Mouse (Mus musculus) intestine, postnatal 0 days (tissue): ENCODE data around the gene Bmp2k. TPM values are rescaled to one million over a fixed set of nuclear protein-coding genes. Genes with fewer than 3 reads are reported as not detected.

Experiments used
- ATAC-seq: fragments of 200-750 bp; cut with Nextera tagmentation; 2 replicates; pipeline ENCODE4 v1.8.0; 2017; ENCODE audit warnings: mild to moderate bottlenecking, moderate TSS enrichment, moderate library complexity
- H3K27ac ChIP-seq: fragments of 300-500 bp; sonication (generic); 2 replicates; pipeline ENCODE4 v1.5.1; 2014; ENCODE audit warnings: mild to moderate bottlenecking, low read depth, low read length, moderate library complexity
- H3K27me3 ChIP-seq: fragments of 300-500 bp; sonication (generic); replicated peaks from 2 replicates; pipeline ENCODE4 v1.6.1; 2014; ENCODE audit warnings: low read length, mixed read lengths; ENCODE audit not compliant: control insufficient read depth, insufficient read depth
- H3K36me3 ChIP-seq: fragments of 300-500 bp; sonication (generic); 2 replicates; pipeline ENCODE4 v1.6.1; 2014; ENCODE audit warnings: mild to moderate bottlenecking, moderate library complexity; ENCODE audit not compliant: control insufficient read depth, insufficient read depth
- H3K4me1 ChIP-seq: fragments of 300-500 bp; sonication (generic); replicated peaks from 2 replicates; pipeline ENCODE4 v1.6.1; 2014; ENCODE audit warnings: antibody characterized with exemption, low read length, mixed read lengths; ENCODE audit not compliant: control insufficient read depth, insufficient read depth
- H3K4me2 ChIP-seq: fragments of 300-500 bp; sonication (generic); replicated peaks from 2 replicates; pipeline ENCODE4 v1.6.1; 2014; ENCODE audit warnings: low read depth, mild to moderate bottlenecking, moderate library complexity
- H3K4me3 ChIP-seq: fragments of 300-500 bp; sonication (generic); 2 replicates; pipeline ENCODE4 v1.5.1; 2014; ENCODE audit warnings: low read depth, low read length
- H3K9ac ChIP-seq: fragments of 300-500 bp; sonication (generic); 2 replicates; pipeline ENCODE4 v1.6.1; 2014; ENCODE audit warnings: mild to moderate bottlenecking, low read depth, low read length
- H3K9me3 ChIP-seq: fragments of 300-500 bp; sonication (generic); 2 replicates; pipeline ENCODE4 v1.6.1; 2016; ENCODE audit warnings: mixed run types; ENCODE audit not compliant: control insufficient read depth
- CTCF ChIP-seq: sonication (generic); IDR thresholded peaks from 2 replicates; pipeline ENCODE4 v1.5.1; 2016; ENCODE audit warnings: low read depth, mild to moderate bottlenecking, control low read depth, antibody characterized with exemption, moderate library complexity
- WGBS: fragments of 180-500 bp; shearing (Covaris S2); extraction: QIAGEN DNeasy Blood & Tissue Kit; methylation state at CpG from one replicate; pipeline ENCODE4 v1.1.7; 2014; 5-methylcytosine and 5-hydroxymethylcytosine counted together
- polyA plus RNA-seq: library from polyadenylated mRNA; unstranded; fragments of >200 nt; fragmentation: Nextera tagmentation; extraction: Ambion mirVana; gene quantifications from 2 replicates; pipeline ENCODE4 v1.2.1, GENCODE M21; 2015

Gene Bmp2k
- polyA plus RNA-seq, 1 experiment from 2014 or later, result 21.2 TPM

DNA sequence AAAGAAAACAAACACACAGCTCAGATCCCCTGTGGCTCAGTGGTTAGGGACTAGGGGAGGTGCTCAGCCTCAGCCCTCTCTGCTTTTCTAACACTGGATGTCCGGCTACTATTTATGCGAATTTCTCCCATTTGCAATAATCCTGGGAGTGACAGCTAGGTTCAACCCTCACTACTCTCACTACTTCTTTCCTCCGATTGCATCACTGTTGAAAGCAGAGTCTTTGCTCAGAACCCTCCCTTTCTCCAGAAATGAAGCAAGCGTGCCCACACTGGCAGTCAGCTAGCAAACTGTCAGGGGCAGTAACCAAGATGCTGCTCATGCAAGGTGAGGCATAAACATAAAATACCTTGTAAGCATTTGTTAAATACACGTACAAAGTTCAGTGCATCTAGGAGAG is 110.8 kb downstream of the Bmp2k start:
- no peak for TF ChIP-seq CTCF
- Histone ChIP-seq H3K4me3 (no peak overlapping the region), H3K36me3 (no peaks in the 10 kb centered on the region), H3K4me1 (no peaks in the 10 kb centered on the region), H3K9ac (no peak overlapping the region), H3K4me2 (no peak overlapping the region), H3K27ac (no peak overlapping the region), H3K27me3 (no peaks in the 10 kb centered on the region), H3K9me3 (no peaks in the 10 kb centered on the region)
- WGBS, result 86% methylated on average over 5 of the region's 5 CpGs
- ATAC-seq, result no peak

DNA sequence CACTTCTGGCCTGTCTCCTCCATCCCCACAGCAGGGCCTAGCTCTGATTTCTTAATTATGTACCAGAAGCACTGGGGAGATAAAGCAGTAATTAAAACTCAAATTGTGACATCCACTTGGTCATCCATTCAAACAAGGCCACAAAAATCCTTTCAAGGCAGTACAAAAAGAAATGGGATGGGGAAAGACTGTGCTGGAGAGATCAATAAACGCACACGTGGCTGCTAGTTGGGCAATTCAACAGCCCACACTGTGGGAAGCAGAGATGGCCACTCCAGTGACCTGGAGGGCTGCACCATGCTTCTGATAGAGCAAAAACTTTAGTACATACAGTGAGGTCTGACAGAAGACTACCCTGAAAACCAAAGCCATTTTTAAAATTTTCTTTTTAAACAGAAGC is 112.6 kb downstream of the Bmp2k start:
- no peak overlapping the region for H3K4me2 ChIP-seq
- 54% methylated on average over 2 of the region's 2 CpGs for WGBS
- TF ChIP-seq CTCF, result no peak
- no peak for ATAC-seq
- no peaks in the 10 kb centered on the region for H3K27me3 ChIP-seq
- H3K9me3 ChIP-seq, result no peaks in the 10 kb centered on the region
- no peaks in the 10 kb centered on the region for H3K36me3 ChIP-seq
- H3K4me1 ChIP-seq, result no peaks in the 10 kb centered on the region
- no peak overlapping the region for H3K9ac ChIP-seq
- H3K27ac ChIP-seq, result no peak overlapping the region
- no peak overlapping the region for H3K4me3 ChIP-seq

DNA sequence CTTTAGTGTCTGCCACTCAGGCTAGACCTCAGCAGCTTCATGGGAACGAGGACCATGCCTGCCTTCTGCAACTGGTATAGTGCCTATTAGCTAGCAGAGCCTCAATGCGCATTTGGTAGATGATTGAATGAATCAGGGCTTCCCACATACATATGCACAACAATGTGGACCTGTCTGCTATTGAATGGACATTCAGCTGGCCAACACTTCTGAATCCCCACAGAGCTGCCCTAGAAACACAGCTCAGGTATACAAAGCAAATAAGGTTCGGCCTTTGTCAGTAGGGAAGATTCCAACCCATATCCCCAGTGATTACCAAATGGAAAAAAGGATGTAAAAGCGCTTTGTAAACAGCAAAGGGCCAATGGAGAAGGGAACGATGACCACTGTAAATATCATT is 113.2 kb downstream of the Bmp2k start:
- TF ChIP-seq CTCF, result no peak

DNA sequence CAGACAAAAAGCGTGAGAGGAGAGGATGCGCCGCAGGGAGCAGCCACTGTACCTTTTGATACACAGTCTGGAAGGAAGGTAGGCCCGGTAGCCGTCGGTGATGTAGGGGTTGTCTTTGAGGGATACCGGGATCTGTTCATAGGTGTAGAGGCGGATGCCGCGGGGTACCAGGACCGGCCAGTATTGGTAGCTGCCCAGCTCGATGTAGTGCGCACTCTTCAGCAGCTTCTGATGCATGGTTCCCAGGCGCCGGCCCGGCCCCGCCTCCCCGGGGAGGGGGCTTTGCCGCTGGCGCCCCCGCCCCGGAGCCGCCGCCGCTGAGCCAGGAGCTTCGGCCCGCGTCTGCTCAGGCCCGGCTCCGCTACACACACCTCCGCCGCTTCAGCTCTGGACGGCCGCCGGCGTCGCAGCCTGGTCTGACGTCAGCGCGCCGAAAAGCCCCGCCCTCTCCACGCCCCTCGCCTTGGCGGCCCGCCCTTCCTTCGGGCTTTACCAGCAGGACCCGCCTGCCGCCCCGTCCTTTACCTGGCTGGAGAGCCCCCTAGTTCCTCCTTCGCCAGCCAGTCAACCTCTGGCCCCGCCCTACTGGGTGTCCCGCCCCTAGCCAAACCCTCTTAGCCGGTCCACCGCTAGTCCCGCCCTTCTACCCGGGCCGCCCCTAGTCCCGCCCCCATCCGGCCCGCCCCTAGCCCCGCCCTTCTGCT is 113.9 kb downstream of the Bmp2k start, which contains the start of gene Paqr3:
TSS of gene Paqr3 (minus strand) at position 390 of the 704 bp plus-strand sequence.
- 0% methylated on average over 58 of the region's 62 CpGs for WGBS
- ATAC-seq, result peak; percentile 99
- TF ChIP-seq CTCF, result no peak
- Histone ChIP-seq H3K4me3 (peak within 1 kb of the TSS; percentile 61), H3K36me3 (no peaks in the 10 kb centered on the region), H3K27ac (no peak within 1 kb of the TSS), H3K4me2 (peak within 1 kb of the TSS; percentile 87), H3K9ac (peak within 1 kb of the TSS; percentile 40), H3K9me3 (no peaks in the 10 kb centered on the region), H3K27me3 (no peaks in the 10 kb centered on the region), H3K4me1 (no peaks in the 10 kb centered on the region)

More for the DNA sequence above, 113.2 kb downstream of the Bmp2k start:
- peak overlapping the region; percentile 40; the same call in 1 of the 2 replicates for H3K9ac ChIP-seq
- peak overlapping the region; percentile 87 for H3K4me2 ChIP-seq
- no peaks in the 10 kb centered on the region for H3K27me3 ChIP-seq
- ATAC-seq, result no peak
- WGBS, result 23% methylated on average over 5 of the region's 5 CpGs
- no peaks in the 10 kb centered on the region for H3K9me3 ChIP-seq
- peak overlapping the region; percentile 61 for H3K4me3 ChIP-seq
- no peaks in the 10 kb centered on the region for H3K4me1 ChIP-seq
- H3K27ac ChIP-seq, result no peak overlapping the region
- H3K36me3 ChIP-seq, result no peaks in the 10 kb centered on the region

DNA sequence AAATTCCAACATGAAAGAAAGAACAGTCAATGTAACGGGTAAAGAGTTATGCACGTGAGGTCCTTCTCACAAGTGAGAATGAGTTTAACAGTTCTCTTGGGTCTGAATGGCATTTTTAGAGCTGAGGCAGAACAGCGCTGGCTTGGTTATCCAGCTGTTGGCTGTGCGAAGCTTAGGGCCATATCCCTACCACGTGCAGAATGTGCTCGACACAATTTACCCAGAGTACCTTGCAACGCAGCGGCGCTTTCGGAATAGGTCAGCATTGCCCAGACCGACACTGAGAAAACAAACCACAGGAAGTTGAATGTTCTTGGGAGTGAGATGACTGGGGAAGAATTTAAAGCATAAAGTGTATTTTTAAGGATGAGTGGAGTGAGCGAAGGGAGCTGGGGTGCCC is 127.5 kb downstream of the Bmp2k start:
- no peaks in the 10 kb centered on the region for H3K36me3 ChIP-seq
- 83% methylated on average over 12 of the region's 12 CpGs for WGBS
- TF ChIP-seq CTCF, result no peak
- H3K4me1 ChIP-seq, result no peaks in the 10 kb centered on the region
- no peaks in the 10 kb centered on the region for H3K27me3 ChIP-seq
- no peak overlapping the region for H3K4me2 ChIP-seq
- H3K9ac ChIP-seq, result no peak overlapping the region
- H3K9me3 ChIP-seq, result no peaks in the 10 kb centered on the region
- no peak for ATAC-seq
- no peak overlapping the region for H3K27ac ChIP-seq
- H3K4me3 ChIP-seq, result no peak overlapping the region

GRCm38 (mm10) chr5:97125459-97125970 is 128.0 kb downstream of the Bmp2k start:
- Histone ChIP-seq H3K4me2 (no peak overlapping the region), H3K4me1 (no peaks in the 10 kb centered on the region), H3K27ac (no peak overlapping the region), H3K4me3 (no peak overlapping the region), H3K9ac (no peak overlapping the region), H3K9me3 (no peaks in the 10 kb centered on the region), H3K27me3 (no peaks in the 10 kb centered on the region), H3K36me3 (no peaks in the 10 kb centered on the region)
- no peak for TF ChIP-seq CTCF
- WGBS, result 74% methylated on average over 10 of the region's 10 CpGs
- no peak for ATAC-seq
